Mouse (Mus musculus): ENCODE results near the gene Dock1.

Dock1 gene

DNA sequence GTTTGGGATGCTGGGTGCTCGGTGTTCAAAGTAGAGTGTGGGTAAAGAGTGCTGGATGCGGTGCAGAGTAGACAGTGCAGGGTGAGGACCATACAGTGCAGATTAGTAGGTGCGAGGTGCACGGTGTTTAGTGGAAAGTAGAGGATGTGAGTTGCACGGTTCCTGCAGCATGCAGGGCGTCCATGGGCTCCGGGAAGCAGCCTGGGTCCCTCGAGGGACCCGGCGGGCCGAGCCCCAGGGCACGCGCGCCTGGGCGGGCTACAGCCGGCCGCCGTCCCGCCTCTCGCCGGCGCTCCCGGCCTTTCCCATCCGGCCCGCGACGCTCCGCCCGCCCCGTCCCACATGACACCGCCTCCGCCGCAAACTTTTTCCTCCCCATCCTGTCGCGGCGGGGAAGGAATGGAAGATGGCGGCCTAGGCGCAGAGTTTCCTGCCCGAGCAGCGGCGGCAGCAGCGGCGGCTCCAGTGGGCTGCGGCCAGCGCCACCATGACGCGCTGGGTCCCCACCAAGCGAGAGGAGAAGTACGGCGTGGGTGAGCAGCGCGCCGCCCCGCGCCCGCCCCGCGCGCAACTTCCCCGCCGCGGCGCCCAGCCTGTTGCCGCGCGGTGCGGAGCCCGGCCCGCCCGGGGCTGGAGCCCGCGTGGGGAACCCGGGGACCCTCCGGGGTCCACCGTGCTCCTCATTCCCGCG, at the start of gene Dock1:
TSS of gene Dock1 (plus strand) at position 343 of the 691 bp plus-strand sequence.
- peak within 1 kb of the TSS; percentile 85 for H3K4me3 ChIP-seq (replicated peaks; ENCODE audit: low read length)
- H3K36me3 ChIP-seq (ENCODE audit: insufficient read depth, low read length), result peaks cover 14% of the 10 kb centered on the region; the same call in 1 of the 2 replicates
- no peaks in the 10 kb centered on the region for H3K9me3 ChIP-seq (ENCODE audit: low read length)
- TF ChIP-seq POU5F1 (IDR thresholded peaks at IDR 0.05; ENCODE audit: borderline replicate concordance, low read length), result no peak
- no peak for TF ChIP-seq NANOG (IDR thresholded peaks at IDR 0.05; ENCODE audit: borderline replicate concordance, low read length)
- TF ChIP-seq CTCF (conservative IDR thresholded peaks at IDR 0.05; ENCODE audit: low read length), result no peak
- peaks cover 57% of the 10 kb centered on the region for H3K4me1 ChIP-seq (replicated peaks; ENCODE audit: low read depth, low read length)
- peaks cover 23% of the 10 kb centered on the region for H3K27me3 ChIP-seq (ENCODE audit: insufficient read depth, low read length)

DNA sequence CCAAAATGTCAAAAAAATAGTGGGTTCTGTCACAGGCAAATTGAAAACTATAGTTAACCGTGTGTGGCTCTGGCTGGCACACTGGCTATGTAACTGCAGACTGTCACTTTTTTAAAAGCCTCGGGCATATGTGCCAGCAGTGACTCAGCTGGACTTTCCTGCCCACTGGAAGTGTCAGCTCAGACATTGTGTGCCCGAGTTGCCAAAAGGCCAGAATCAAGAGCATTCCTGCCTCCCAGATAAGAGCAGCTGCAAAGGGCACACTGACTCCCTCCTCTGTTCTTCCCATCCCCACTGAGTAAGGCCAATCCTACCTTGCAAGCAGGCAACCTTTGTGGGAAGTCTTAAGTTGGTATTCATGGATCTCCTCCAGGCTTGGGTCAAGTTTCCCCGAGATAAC, 42.5 kb upstream of the Dock1 start:
- no peaks in the 10 kb centered on the region; the same call in 1 of the 2 replicates for H3K27me3 ChIP-seq (ENCODE audit: insufficient read depth, low read length)
- no peak for TF ChIP-seq POU5F1 (IDR thresholded peaks at IDR 0.05; ENCODE audit: borderline replicate concordance, low read length)
- no peak for TF ChIP-seq CTCF (conservative IDR thresholded peaks at IDR 0.05; ENCODE audit: low read length)
- TF ChIP-seq NANOG (IDR thresholded peaks at IDR 0.05; ENCODE audit: borderline replicate concordance, low read length), result no peak

DNA sequence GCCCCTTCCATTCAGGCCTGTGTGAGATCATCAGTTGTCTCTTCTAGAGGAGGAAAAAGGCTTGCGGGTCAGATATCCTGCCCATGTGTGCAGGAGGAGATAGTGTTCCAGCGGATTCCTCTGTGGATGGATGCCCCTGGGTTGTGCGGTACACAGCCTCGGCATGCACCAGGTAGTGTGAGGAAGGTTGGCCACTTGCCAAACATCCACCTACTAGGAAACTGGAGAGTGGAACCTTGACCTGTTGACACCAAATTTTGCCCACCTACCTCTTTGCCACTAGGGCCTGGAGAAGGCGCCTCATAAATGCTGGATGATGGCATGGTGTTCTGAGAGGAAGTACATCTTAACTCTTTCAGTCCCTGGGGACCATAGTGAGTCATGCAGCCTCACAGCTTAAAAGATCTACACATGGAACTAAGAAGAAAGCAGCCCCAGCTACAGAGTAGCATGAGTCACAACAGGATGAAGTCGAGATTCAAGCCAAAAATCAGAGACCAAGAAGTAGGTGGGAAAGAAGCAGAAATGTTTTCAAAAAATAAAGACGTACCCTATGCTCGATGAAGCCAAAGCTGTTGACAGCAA, 20.1 kb upstream of the Dock1 start:
- TF ChIP-seq NANOG (IDR thresholded peaks at IDR 0.05; ENCODE audit: borderline replicate concordance, low read length) (no peak), CTCF (conservative IDR thresholded peaks at IDR 0.05; ENCODE audit: low read length) (no peak), POU5F1 (IDR thresholded peaks at IDR 0.05; ENCODE audit: borderline replicate concordance, low read length) (no peak)
- H3K27me3 ChIP-seq (ENCODE audit: insufficient read depth, low read length), result peaks cover 17% of the 10 kb centered on the region
- H3K4me3 ChIP-seq (replicated peaks; ENCODE audit: low read length), result no peak overlapping the region
- H3K36me3 ChIP-seq (ENCODE audit: insufficient read depth, low read length), result no peaks in the 10 kb centered on the region
- H3K9me3 ChIP-seq (ENCODE audit: low read length), result no peaks in the 10 kb centered on the region
- peaks cover 9% of the 10 kb centered on the region; the same call in 1 of the 2 replicates for H3K4me1 ChIP-seq (replicated peaks; ENCODE audit: low read depth, low read length)

More for the DNA sequence above, 42.5 kb upstream of the Dock1 start:
- Histone ChIP-seq H3K9me3 (ENCODE audit: low read length) (0 out of 2 replicates have a peak, but pooled peaks cover 3% of the 10 kb centered on the region), H3K4me3 (replicated peaks; ENCODE audit: low read length) (no peak overlapping the region), H3K36me3 (ENCODE audit: insufficient read depth, low read length) (no peaks in the 10 kb centered on the region), H3K4me1 (replicated peaks; ENCODE audit: low read depth, low read length) (no peaks in the 10 kb centered on the region)

DNA sequence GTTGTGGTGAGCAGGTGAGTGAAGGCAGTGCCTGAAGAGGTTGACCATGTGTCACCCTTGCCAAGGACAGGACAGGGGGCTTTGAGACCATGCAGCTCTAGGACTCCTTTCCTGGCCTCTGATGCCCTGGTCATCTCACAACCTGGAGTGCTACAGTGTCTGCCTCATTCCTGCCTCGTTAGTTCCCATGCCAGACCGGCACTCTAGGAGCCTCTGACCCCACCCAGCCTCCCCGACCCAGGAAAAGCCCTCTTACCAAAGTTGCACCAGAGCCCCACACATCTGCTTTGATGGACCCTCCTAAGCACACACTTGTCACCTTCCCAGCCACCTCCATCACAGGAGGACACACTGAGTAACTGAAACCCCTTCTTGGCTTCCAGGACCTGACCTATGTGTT, 19.4 kb upstream of the Dock1 start:
- H3K4me3 ChIP-seq (replicated peaks; ENCODE audit: low read length), result no peak overlapping the region
- H3K36me3 ChIP-seq (ENCODE audit: insufficient read depth, low read length), result no peaks in the 10 kb centered on the region
- H3K27me3 ChIP-seq (ENCODE audit: insufficient read depth, low read length), result peaks cover 17% of the 10 kb centered on the region
- no peaks in the 10 kb centered on the region for H3K9me3 ChIP-seq (ENCODE audit: low read length)
- H3K4me1 ChIP-seq (replicated peaks; ENCODE audit: low read depth, low read length), result 0 out of 2 replicates have a peak, but pooled peaks cover 3% of the 10 kb centered on the region
- TF ChIP-seq NANOG (IDR thresholded peaks at IDR 0.05; ENCODE audit: borderline replicate concordance, low read length) (no peak), POU5F1 (IDR thresholded peaks at IDR 0.05; ENCODE audit: borderline replicate concordance, low read length) (no peak), CTCF (conservative IDR thresholded peaks at IDR 0.05; ENCODE audit: low read length) (no peak)

DNA sequence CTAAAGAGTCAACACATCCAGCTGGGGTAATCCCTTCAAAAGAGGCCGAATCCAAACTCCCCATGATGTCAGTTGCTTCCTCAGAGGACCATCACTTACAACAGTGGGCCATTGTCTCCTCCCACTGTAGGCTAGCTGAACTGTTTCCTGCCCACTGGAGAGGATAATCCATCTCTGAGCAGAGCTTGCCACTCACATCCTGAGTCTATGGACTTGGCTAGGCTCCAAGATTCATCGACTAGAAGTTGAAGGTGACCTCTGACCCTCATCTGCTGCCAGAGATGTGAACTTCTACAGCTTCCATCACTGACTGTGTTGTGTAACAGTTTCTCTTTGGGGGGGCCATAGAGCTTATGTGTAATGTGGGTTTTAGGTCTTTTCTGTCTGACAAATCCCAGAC, 7.2 kb upstream of the Dock1 start:
- no peaks in the 10 kb centered on the region for H3K36me3 ChIP-seq (ENCODE audit: insufficient read depth, low read length)
- H3K4me3 ChIP-seq (replicated peaks; ENCODE audit: low read length), result no peak overlapping the region
- peaks cover 5% of the 10 kb centered on the region for H3K9me3 ChIP-seq (ENCODE audit: low read length)
- H3K27me3 ChIP-seq (ENCODE audit: insufficient read depth, low read length), result peaks cover 13% of the 10 kb centered on the region
- no peaks in the 10 kb centered on the region for H3K4me1 ChIP-seq (replicated peaks; ENCODE audit: low read depth, low read length)
- TF ChIP-seq POU5F1 (IDR thresholded peaks at IDR 0.05; ENCODE audit: borderline replicate concordance, low read length) (no peak), NANOG (IDR thresholded peaks at IDR 0.05; ENCODE audit: borderline replicate concordance, low read length) (0 out of 2 replicates have a peak, but pooled peaks have one; percentile 14)

DNA sequence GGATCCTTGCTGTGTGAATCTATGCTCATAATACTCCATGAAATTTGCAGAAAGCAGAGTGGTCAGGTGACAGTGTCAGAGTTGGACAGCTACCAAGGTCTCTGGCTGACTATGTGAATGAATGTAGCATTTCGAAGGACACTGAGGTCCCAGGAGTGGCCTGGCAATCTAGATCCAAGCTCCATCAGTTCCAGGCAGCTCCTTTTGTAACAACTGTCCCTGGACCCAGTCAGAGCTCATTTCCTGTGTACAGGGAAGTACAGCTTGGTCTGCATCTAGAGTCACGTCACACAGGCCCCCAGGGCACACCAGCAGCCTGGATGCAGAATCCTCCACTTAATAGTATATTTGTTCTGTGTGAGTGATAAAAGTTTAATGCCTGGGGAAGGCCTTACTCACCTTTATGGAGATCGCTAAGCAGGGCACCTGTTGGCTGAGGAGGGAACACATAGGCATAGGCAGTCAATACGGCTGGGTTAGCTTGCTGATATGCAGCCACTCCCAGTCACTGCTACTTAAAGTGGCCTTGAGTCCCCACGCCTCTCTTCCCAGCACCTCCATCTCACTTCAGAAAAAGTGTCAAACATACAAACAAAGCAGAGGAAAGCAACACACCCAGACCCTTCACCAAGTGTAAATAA, 4.7 kb upstream of the Dock1 start:
- H3K27me3 ChIP-seq (ENCODE audit: insufficient read depth, low read length), result peaks cover 30% of the 10 kb centered on the region
- TF ChIP-seq NANOG (IDR thresholded peaks at IDR 0.05; ENCODE audit: borderline replicate concordance, low read length) (no peak), CTCF (conservative IDR thresholded peaks at IDR 0.05; ENCODE audit: low read length) (no peak)
- no peaks in the 10 kb centered on the region for H3K36me3 ChIP-seq (ENCODE audit: insufficient read depth, low read length)

DNA sequence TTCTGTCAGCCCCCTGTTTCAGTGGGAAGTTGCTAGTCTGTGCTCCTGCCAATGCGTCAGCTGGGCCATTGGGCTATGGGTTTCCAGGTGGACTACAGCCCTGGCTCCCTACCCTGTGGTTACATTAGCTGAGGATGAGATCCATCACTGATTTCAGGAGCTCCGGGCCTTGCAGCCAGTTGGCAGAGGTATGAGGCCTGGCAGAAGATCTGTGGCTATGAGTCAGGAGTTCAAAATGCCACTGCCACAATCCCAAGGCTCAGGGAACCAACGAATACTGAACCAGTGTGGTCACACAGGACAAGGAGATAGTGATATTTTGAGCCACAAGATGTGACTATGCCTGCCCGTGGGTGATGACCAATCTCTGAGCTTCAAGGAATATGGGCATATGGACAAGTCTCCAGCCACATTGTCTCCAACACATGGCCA, 3.2 kb upstream of the Dock1 start:
- Histone ChIP-seq H3K36me3 (ENCODE audit: insufficient read depth, low read length) (no peaks in the 10 kb centered on the region), H3K4me1 (replicated peaks; ENCODE audit: low read depth, low read length) (peaks cover 29% of the 10 kb centered on the region), H3K9me3 (ENCODE audit: low read length) (no peaks in the 10 kb centered on the region), H3K27me3 (ENCODE audit: insufficient read depth, low read length) (peaks cover 30% of the 10 kb centered on the region), H3K4me3 (replicated peaks; ENCODE audit: low read length) (no peak overlapping the region)
- no peak for TF ChIP-seq NANOG (IDR thresholded peaks at IDR 0.05; ENCODE audit: borderline replicate concordance, low read length)
- TF ChIP-seq POU5F1 (IDR thresholded peaks at IDR 0.05; ENCODE audit: borderline replicate concordance, low read length), result no peak
- no peak for TF ChIP-seq CTCF (conservative IDR thresholded peaks at IDR 0.05; ENCODE audit: low read length)

More for the DNA sequence above, 4.7 kb upstream of the Dock1 start:
- Histone ChIP-seq H3K4me1 (replicated peaks; ENCODE audit: low read depth, low read length) (peaks cover 17% of the 10 kb centered on the region), H3K9me3 (ENCODE audit: low read length) (no peaks in the 10 kb centered on the region), H3K4me3 (replicated peaks; ENCODE audit: low read length) (no peak overlapping the region)

DNA sequence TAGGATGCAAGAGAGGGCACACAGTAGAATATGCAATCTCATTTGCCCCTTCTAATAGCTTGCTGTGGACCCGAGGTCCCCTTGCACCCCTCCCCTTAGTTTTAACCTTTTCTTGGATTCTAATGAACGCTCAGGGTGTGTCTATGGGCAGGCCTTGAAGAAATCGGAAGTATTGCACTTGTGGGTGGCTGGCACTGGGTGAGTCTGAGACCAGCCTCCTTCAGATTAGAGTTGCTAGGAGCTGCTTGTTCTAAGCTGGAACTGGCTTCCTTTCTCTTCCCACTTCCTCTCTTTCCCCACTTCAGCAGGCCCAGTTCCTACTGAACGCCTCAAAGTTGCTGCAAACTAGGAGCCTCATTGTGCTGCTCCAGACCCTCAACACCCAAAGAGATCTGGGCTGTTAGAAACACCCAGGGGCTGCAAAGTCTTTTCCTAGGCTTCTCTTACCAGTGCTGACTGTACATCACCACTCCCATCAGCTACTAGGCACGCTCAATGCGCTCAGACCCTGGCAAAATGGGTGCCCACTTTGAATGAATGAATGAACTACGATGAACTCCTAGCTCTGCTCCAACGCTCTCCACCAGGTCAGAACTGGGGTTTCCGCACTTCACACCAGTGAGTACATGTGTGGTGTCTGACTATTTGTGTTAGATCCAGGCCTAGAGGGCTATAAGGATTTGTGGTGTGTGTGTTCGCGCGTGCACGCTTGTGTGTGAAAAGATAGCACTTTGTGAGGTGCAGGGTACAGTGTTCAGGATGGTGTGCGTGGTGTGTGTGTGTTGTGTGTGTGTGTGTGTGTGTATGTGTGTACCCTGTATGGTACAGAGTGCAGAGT, 761 bp upstream of the Dock1 start:
- Histone ChIP-seq H3K27me3 (ENCODE audit: insufficient read depth, low read length) (peaks cover 24% of the 10 kb centered on the region), H3K9me3 (ENCODE audit: low read length) (no peaks in the 10 kb centered on the region)
- TF ChIP-seq CTCF (conservative IDR thresholded peaks at IDR 0.05; ENCODE audit: low read length) (no peak), POU5F1 (IDR thresholded peaks at IDR 0.05; ENCODE audit: borderline replicate concordance, low read length) (no peak), NANOG (IDR thresholded peaks at IDR 0.05; ENCODE audit: borderline replicate concordance, low read length) (no peak)

More for the DNA sequence above, 761 bp upstream of the Dock1 start:
- Histone ChIP-seq H3K4me1 (replicated peaks; ENCODE audit: low read depth, low read length) (peaks cover 50% of the 10 kb centered on the region), H3K36me3 (ENCODE audit: insufficient read depth, low read length) (peaks cover 14% of the 10 kb centered on the region; the same call in 1 of the 2 replicates), H3K4me3 (replicated peaks; ENCODE audit: low read length) (peak overlapping the region; percentile 85)

All from E14TG2a.4 (cell line).